Mouse (Mus musculus): ENCODE measurements around the gene Cxcl2. TPM values are rescaled to one million over a fixed set of nuclear protein-coding genes. Genes with fewer than 3 reads are reported as not detected.

Cxcl2 gene
- 0.11 and 0.15 TPM in 2 replicates for polyA plus RNA-seq (2015; fragmentation: Nextera tagmentation; extraction: Ambion mirVana)

DNA sequence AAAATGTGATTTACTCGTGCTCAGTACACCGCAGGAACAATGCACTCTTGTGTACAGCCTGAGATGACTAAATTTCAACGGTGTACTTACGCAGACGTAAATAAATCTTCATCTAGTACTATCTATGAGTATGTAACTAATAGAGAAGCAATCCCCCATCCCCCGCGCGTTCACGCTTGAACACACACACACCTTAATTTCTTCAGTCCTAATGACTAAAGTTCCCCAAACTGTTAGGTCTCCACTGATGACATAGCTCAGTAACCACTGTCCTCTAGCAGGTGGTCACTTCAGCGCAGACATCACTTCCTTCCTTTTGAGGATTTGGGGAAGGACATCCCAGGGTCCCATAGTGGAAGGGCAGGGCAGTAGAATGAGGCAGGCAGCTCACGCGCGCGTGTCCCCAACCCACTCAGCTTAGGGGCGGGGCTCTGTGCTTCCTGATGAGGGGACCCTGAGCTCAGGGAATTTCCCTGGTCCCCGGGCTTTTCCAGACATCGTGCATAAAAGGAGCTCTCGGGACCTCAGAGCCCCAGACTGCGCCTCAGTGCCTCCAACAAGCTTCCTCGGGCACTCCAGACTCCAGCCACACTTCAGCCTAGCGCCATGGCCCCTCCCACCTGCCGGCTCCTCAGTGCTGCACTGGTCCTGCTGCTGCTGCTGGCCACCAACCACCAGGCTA lies at the start of gene Cxcl2:
Gene Cxcl2 (plus strand): TSS at position 533 of the 682 bp plus-strand sequence.

DNA sequence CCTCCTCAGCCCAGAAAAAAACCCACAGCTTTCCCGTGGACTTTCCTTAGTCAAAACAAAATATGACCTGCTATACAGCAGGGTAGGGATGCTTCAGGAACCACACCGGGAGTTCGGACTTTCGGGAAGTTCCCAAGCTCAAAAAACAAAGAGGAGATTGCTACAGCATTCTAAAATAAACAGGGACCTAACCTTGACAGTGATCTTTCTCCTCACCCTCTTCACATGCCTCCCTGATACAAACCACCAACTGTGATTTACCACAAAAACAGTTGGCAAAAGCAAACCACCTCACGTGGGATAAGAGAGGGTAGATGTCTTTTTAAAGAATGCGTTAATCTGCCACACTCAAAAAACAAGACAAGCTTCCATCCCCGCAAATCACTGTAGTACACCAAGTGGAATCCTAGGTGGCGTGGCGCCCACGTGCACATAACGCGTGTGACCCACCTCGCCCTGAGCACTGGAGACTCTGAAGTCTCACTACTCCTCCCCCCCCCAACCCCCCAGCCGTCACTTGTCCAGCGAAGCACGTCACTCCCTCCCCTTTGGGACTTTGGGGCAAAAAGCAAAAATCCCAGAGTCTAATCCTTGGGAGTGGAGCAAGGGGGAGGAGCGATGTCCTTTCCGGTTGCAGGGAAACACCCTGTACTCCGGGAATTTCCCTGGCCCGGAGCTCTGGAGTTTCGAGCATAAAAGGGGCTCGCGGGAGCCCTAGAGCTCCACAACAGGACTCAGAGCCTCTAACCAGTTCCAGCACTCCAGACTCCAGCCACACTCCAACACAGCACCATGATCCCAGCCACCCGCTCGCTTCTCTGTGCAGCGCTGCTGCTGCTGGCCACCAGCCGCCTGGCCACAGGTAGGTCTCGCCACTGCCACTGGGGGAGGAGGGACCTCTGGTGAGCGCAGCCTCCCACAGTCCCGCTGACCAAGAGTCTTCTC lies 12.9 kb upstream of the Cxcl2 start, which contains the start of gene Cxcl1:
Gene Cxcl1 (plus strand): TSS at position 723 of the 945 bp plus-strand sequence.

GRCm38 (mm10) chr5:90930971-90931851 lies 27.5 kb downstream of the Cxcl2 start, which contains the start of gene Mthfd2l:
Mthfd2l (plus strand) TSS chr5:90931117.

Other genes starting within 250 kb of the Cxcl2 start
- 1.3 and 1.5 TPM in 2 replicates for gene Cxcl5, start 144.5 kb upstream of the Cxcl2 start, polyA plus RNA-seq (2015; fragmentation: Nextera tagmentation; extraction: Ambion mirVana)
- gene Ppbp, start 135.4 kb upstream of the Cxcl2 start, polyA plus RNA-seq (2015; fragmentation: Nextera tagmentation; extraction: Ambion mirVana) = 96.8 and 112 TPM in 2 replicates
- 438 and 463 TPM in 2 replicates for gene Pf4, start 131.4 kb upstream of the Cxcl2 start, polyA plus RNA-seq (2015; fragmentation: Nextera tagmentation; extraction: Ambion mirVana)
- gene Cxcl3, start 117.8 kb upstream of the Cxcl2 start, polyA plus RNA-seq (2015; fragmentation: Nextera tagmentation; extraction: Ambion mirVana) = not detected in 2 replicates
- gene Cxcl15, start 109.3 kb upstream of the Cxcl2 start, polyA plus RNA-seq (2015; fragmentation: Nextera tagmentation; extraction: Ambion mirVana) = not detected in 2 replicates
- 0.34 and 0.55 TPM in 2 replicates for gene Cxcl1, start 12.6 kb upstream of the Cxcl2 start, polyA plus RNA-seq (2015; fragmentation: Nextera tagmentation; extraction: Ambion mirVana)
- gene Mthfd2l, start 27.2 kb downstream of the Cxcl2 start, polyA plus RNA-seq (2015; fragmentation: Nextera tagmentation; extraction: Ambion mirVana) = 16.9 and 22.3 TPM in 2 replicates
- gene Epgn, start 123.6 kb downstream of the Cxcl2 start, polyA plus RNA-seq (2015; fragmentation: Nextera tagmentation; extraction: Ambion mirVana) = not detected in 2 replicates
- 0.02 and 0.05 TPM in 2 replicates for gene Ereg, start 170.8 kb downstream of the Cxcl2 start, polyA plus RNA-seq (2015; fragmentation: Nextera tagmentation; extraction: Ambion mirVana)
- gene Areg, start 235.7 kb downstream of the Cxcl2 start, polyA plus RNA-seq (2015; fragmentation: Nextera tagmentation; extraction: Ambion mirVana) = not detected in 2 replicates

All from spleen, postnatal 0 days (tissue).